Mouse (Mus musculus) bone marrow macrophage, adult 2 months (primary cell): ENCODE data around the gene Gnai3. TPM values are rescaled to one million over a fixed set of nuclear protein-coding genes. Genes with fewer than 3 reads are reported as not detected.
A peak's percentile ranks its signal among the peaks of the same experiment; 100 is the strongest.

Experiments used
- H3K27ac ChIP-seq: 2 replicates; pipeline ENCODE4 v1.5.1; 2012; ENCODE audit warnings: low read depth, low read length; ENCODE audit not compliant: insufficient read depth
- H3K4me1 ChIP-seq: 2 replicates; pipeline ENCODE4 v1.6.1; 2012; ENCODE audit warnings: low read length; ENCODE audit not compliant: control insufficient read depth, insufficient read depth
- H3K4me3 ChIP-seq: 2 replicates; pipeline ENCODE4 v1.5.1; 2012; ENCODE audit warnings: mild to moderate bottlenecking, low read length, moderate library complexity; ENCODE audit not compliant: insufficient read depth
- CTCF ChIP-seq: IDR thresholded peaks from 2 replicates; pipeline ENCODE4 v1.5.1; 2012; ENCODE audit warnings: low read depth, mild to moderate bottlenecking, low read length, moderate library complexity
- POLR2A ChIP-seq: IDR thresholded peaks from 2 replicates; pipeline ENCODE4 v1.6.1; 2012; ENCODE audit warnings: mild to moderate bottlenecking, low read depth, low read length, borderline replicate concordance
- polyA plus RNA-seq: library from polyadenylated mRNA; stranded (reverse); fragments of >200 nt; gene quantifications from 2 replicates; pipeline ENCODE4 v1.2.4, GENCODE M21; 2012; ENCODE audit not compliant: missing spikeins, insufficient read depth, insufficient read length

Gnai3 gene
- polyA plus RNA-seq: 61.2 and 65.1 TPM in 2 replicates

DNA sequence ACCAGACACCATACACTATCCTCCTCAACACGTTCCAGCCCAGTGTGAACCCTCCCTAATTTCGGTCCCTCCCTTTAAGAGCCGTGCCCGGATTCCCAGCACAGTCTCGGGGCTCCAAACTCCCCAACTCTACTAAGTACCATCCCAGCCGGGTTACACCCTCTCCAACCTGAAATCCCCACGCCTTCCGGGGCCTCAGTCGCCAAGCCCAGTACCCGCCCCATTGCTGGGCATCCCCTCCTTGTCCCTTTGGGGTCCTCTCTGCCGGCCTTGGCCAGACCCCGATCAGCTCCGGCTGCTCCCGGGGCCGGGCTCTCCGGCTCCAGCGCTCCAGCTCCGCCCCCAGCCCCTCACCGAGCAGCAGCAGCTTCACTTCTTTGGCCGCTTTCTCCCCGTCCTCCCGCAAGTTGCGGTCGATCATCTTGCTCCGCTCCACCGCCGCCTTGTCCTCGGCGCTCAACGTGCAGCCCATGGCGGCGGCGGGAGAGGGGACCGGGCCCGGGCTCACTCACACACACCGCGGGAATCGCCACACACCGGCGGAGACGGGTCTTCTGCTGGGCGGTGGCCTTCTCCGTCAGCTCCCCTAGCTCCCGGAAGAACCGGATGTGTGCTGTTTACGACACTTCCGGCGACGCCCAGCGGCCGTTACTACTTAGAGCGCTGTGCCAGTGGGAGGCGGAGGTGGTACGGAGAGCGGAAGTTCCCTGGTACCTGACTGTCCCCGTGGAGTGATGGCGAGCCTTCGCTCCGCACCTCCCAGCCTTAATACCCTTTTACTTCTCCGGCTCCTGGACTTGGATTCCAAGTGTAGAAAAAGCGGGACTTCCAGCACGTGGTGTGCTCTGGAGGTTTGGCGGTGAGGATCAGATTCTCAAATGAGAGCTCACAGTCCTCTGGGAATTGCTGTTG lies at the start of gene Gnai3:
Gene Gnai3 (minus strand): TSS at position 613 of the 912 bp plus-strand sequence.
- Histone ChIP-seq H3K4me1 (peaks cover 16% of the 10 kb centered on the region), H3K27ac (peak within 1 kb of the TSS; percentile 81), H3K4me3 (peak within 1 kb of the TSS; percentile 100)
- TF ChIP-seq CTCF: no peak
- TF ChIP-seq POLR2A: peak; percentile 11; the same call in 1 of the 2 replicates

DNA sequence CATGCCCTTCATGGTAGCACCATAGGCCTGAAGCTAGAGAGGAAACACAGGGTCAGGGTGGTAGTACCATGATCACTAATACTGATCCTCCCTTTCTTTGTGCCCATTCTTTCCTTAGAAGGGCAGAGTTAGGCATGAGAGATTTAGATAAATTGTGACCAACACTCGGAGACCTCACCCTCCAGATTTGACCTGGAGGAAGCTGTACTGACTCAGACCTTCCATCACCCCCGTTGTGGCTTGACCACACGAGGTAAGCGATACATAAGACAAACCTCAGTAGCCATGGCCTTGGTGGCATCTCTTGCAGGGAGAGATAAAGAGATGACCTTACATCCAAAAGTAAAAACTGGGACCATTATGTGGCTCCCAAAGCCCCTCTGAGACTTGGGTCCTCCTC lies 49.3 kb upstream of the Gnai3 start:
- Histone ChIP-seq H3K4me3 (no peak overlapping the region), H3K4me1 (peaks cover 8% of the 10 kb centered on the region), H3K27ac (no peak overlapping the region)
- TF ChIP-seq POLR2A (no peak), CTCF (no peak)

DNA sequence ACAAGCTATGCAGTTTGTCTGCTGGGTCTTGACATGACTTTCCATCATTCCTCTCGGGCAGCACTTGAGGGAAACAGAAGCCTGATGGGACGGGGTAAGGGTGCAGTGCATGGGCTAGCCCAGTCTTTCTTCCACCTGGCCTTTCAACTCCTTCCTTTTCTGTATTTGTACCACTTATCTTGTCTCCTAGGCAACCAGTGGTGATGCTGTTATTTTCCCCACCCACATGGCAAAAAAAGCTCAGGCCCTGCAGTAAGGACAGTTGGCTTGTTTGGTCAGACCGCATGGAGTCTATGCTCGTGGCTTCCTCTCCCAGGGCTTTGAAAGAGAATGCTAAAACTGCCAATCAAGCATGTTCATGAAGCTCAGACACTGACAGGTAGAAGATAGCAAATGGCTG lies 47.7 kb upstream of the Gnai3 start:
- H3K4me3 ChIP-seq: no peak overlapping the region
- H3K4me1 ChIP-seq: no peaks in the 10 kb centered on the region
- H3K27ac ChIP-seq: no peak overlapping the region
- TF ChIP-seq CTCF (no peak), POLR2A (no peak)

GRCm38 (mm10) chr3:108189897-108190296 lies 44.0 kb upstream of the Gnai3 start:
- Histone ChIP-seq H3K4me3 (no peak overlapping the region), H3K4me1 (no peaks in the 10 kb centered on the region), H3K27ac (no peak overlapping the region)
- TF ChIP-seq CTCF (no peak), POLR2A (no peak)

DNA sequence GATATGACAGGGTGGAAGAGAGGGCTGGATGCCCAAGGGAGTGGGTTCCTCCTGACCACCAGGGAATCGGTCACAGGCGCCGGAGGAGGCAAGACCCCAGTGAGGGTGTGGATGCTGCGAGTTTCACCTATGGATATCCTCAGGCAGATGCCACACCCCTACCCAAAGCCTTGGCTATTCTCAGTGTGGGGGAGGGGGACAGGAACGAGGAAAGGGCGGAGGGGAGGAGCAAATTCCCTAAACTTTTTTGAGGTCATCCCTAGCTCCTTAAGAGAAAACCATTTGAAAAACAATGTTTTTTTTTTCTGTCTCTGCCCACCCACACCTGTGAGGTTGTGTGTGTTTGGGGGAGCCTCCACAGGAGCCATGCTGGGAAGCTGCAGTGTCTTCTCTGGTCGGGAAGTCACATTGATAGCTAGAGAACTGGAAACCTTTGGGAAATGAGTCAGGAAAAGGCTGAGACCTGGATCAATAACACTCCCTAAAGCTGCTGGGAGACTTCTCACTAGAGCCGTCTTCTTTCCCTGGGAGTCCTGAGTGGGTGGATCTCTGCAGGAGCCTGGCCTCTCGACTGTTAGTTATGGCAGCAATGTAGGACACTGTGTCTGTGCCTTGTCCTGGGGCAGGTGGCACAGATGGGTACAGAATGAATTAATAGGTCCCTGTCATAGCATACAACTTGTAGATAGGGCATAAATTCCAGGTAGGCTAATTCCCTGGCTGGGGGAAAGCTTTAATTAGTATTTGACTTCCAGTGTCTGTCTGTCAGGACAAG lies 43.0 kb upstream of the Gnai3 start:
- Histone ChIP-seq H3K4me1 (no peaks in the 10 kb centered on the region), H3K27ac (no peak overlapping the region), H3K4me3 (no peak overlapping the region)
- TF ChIP-seq CTCF: no peak
- no peak for TF ChIP-seq POLR2A

DNA sequence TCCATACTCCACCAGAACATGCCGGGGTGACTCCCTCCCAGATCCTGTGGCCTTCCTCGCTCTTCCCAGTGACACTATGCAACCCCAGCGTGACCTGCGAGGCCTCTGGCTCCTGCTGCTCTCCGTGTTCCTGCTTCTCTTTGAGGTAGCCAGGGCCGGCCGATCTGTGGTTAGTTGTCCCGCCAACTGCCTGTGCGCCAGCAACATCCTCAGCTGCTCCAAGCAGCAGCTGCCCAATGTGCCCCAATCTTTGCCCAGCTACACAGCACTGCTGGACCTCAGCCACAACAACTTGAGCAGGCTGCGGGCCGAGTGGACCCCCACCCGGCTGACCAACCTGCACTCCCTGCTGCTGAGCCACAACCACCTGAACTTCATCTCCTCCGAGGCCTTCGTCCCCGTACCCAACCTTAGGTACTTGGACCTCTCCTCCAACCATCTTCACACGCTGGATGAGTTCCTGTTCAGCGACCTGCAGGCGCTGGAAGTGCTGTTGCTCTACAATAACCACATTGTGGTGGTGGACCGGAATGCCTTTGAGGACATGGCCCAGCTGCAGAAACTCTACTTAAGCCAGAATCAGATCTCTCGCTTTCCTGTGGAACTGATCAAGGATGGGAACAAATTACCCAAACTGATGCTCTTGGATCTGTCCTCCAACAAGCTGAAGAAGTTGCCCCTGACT lies 41.3 kb upstream of the Gnai3 start:
- Histone ChIP-seq H3K4me1 (no peaks in the 10 kb centered on the region), H3K27ac (no peak overlapping the region), H3K4me3 (peak overlapping the region; percentile 70)
- TF ChIP-seq CTCF (no peak), POLR2A (no peak)

- H3K4me1 ChIP-seq: no peaks in the 10 kb centered on the region
- H3K4me3 ChIP-seq: peak within 1 kb of the TSS; percentile 70
- H3K27ac ChIP-seq: no peak within 1 kb of the TSS
- TF ChIP-seq POLR2A: no peak
- TF ChIP-seq CTCF: no peak
Observed at GRCm38 (mm10) chr3:108186098-108187047, 40.4 kb upstream of the Gnai3 start, which contains the start of gene Amigo1. Gene Amigo1 (plus strand): TSS chr3:108186335.

DNA sequence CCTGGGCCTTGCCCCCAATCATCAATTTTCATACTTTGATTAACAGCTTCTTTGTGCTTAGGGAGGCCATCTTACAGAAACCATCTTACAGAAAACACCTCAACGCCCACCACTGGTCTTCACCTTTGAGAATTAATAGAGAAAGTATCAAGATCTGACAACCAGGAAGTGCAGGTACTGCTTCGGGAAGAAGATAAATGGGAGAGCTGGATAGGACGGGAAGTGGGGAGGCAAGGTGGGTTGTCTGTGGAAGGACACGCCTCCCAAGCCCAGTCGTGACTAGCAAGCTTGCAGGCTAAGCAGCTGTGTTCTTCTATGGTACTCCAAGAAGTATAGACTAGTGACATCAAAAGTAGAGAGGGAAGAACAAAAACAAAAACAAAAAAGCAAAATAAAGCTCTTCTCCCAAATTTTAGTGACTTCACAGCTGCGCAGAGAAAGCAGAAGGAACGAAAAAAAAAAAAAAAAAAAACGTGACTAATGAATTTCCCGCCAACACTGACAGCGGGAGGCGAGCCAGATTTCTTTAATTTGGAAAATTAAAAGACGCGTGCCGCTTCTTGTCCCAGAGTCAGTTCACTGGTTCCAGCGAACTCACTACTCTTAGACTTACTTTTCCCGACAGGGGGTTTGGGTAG lies 39.6 kb upstream of the Gnai3 start:
- peak overlapping the region; percentile 70 for H3K4me3 ChIP-seq
- TF ChIP-seq POLR2A (no peak), CTCF (no peak)
- H3K4me1 ChIP-seq: no peaks in the 10 kb centered on the region
- H3K27ac ChIP-seq: no peak overlapping the region

- no peaks in the 10 kb centered on the region for H3K4me1 ChIP-seq
- no peak overlapping the region for H3K4me3 ChIP-seq
- no peak for TF ChIP-seq CTCF
- TF ChIP-seq POLR2A: no peak
- H3K27ac ChIP-seq: no peak overlapping the region
Observed at GRCm38 (mm10) chr3:108184742-108185141, 38.8 kb upstream of the Gnai3 start.
